Mouse (Mus musculus) ovary, postnatal 36 days (tissue): ENCODE data around the gene Uckl1.

Experiments used
- DNase-seq: peaks from one replicate; pipeline ENCODE4 v3.0.0; 2022; ENCODE audit warnings: low spot score, mixed read lengths

The Uckl1 gene

GRCm38 (mm10) chr2:181584411-181584942 lies at the start of gene Uckl1:
Gene Uckl1 (minus strand): TSS chr2:181584892.
- DNase-seq, result no peak

DNA sequence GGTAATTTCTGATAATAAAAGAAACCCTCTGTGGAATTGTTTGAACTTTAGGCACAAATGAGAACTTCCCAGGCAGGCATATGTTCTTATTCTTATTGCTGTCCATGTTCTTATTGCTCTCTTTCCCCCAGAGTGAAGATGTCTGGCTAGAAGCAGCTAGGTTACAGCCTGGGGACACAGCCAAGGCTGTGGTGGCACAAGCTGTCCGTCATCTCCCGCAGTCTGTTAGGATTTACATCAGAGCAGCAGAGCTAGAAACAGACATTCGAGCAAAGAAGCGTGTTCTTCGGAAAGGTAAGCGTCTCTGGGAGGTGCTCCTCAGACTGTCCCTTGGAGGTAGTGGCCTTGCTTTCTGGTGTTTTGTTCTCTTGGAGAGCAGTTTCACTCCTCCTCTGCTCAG lies 47.9 kb upstream of the Uckl1 start:
- no peak for DNase-seq

DNA sequence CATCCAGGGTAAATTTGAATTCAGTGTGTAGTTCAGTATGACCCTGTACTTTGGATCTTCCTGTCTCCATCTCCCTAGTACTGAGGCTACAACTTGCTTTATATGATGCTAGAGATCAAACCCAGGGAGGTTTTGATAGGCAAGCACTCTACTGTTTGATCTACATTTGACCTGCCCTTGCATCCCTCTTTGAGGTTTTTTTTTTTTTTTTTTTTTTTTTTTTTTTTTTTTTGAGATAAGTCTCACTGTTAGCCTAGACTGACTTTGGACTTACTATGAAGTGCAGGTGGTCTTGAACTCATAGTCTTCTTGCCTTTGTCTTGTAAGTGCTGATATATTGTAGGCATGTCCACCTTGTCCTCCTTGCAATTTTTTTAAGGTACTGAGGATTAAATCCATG lies 43.8 kb upstream of the Uckl1 start:
- no peak for DNase-seq

DNA sequence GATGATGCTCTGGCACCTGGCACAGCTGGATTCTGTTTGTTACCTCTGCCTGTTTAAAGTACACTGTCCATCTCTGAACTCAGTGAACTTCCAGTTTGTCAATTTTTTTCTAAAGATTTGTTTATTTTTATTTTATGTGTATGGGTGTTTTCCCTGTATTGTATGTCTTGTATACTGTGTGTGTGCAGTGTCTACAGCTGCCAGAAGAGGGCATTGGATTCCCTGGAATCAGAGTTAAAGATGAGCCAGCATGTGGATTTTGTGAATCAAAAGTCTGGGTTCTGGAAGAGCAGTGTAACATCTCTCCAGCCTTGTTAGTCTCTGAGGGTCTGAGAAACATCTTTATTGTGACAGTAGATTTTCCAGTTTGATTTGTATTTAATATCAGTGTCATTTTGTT lies 38.7 kb upstream of the Uckl1 start:
- no peak for DNase-seq

DNA sequence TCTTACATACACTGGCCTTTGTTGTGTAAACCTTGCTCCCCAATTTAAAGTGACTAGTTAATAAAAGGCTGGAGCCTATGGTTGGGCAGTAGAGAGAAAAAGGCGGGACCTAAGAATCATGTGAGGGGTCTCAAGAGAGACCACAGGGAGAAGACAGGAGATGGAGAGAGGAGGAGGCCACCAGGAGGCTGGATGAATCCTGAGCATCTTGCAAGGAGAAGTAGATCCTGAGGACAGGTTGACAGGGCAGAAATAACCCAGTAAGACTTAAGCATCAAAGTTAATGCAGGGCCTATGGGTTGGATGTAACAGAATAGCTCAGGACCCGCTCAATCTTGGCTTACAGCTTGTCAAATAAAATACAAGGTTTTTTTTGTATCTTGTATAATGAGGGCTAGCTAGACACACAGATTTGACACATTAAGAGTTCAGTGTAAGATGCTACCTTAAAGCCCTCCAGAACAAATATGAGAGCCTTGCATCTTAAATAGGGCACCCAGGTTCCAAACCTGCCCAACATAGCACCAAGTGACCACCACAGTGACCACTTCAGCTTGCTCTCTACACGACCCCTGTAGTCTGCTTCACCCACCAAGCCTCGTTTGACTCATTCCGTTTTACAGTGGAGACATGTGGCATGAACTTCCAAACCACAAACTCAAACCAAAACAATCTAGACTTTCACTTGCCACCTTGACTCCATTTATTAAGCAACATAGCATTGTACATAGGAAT lies 34.2 kb upstream of the Uckl1 start:
- no peak for DNase-seq

DNA sequence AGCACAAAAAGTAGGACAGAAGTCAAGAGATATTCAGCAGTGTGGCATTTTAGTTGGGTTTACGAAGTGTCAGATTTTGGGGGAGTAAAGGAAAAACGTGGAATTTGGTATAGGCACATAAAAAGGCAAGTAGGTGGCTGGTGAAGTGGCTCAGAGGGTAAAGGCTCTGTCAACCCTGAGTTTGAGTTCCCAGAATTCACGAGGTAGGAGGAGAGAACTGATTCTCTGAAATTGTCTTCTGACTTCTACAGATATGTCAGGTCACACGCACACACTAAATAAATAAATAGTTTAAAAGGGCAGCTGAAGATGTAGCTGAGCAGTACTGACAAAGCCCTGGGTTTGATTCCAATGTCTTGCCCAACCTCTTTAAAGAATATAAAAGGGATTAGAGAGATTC lies 17.7 kb upstream of the Uckl1 start:
- no peak for DNase-seq

GRCm38 (mm10) chr2:181601751-181602145 lies 17.1 kb upstream of the Uckl1 start:
- no peak for DNase-seq

GRCm38 (mm10) chr2:181600828-181601750 lies 16.4 kb upstream of the Uckl1 start:
- DNase-seq, result peak; percentile 94

- no peak for DNase-seq
These were observed 15.6 kb upstream of the Uckl1 start for GRCm38 (mm10) chr2:181600226-181600758.

GRCm38 (mm10) chr2:181598454-181599351 lies 14.0 kb upstream of the Uckl1 start, which contains the start of gene Samd10:
Gene Samd10 (minus strand): TSS chr2:181599212.
- DNase-seq, result peak; percentile 62

- no peak for DNase-seq
These were observed 12.8 kb upstream of the Uckl1 start for GRCm38 (mm10) chr2:181597378-181598061.

GRCm38 (mm10) chr2:181596221-181596960 lies 11.7 kb upstream of the Uckl1 start:
- DNase-seq, result no peak

DNA sequence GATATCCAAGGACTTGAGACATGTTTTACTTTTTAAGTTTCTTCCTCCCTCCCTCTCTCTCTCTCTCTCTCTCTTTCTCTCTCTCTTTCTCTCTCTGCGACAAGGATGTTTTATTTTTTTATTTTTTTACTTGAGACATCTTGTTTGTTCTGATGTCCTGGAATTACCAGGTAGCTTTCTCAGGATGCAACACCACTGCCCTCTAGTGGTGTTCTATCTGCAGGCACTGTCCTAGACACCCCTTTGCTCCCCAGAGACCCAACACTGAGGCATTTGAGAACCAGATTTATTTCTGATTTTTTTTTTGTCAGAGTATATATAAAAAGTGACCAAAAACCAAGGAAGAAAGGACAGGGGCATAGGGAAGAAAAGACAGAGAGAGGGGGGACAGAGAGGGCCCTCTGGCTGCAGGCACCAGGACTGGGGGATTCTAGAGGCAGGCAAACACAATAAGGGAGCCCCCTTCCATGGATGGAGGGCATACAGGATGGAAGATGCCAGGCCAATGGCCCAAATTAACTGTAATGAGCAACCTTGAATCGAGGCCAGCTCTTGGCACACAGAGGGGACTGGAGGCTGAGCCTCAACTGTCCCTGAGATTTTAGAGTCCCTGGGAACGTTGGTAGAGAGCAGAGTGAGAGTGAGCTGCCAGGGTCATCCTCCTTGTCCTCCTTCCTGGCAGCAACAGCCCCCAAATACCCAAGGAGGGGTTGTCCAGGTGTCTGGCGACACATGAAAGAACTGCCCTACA lies 10.4 kb upstream of the Uckl1 start:
- no peak for DNase-seq

DNA sequence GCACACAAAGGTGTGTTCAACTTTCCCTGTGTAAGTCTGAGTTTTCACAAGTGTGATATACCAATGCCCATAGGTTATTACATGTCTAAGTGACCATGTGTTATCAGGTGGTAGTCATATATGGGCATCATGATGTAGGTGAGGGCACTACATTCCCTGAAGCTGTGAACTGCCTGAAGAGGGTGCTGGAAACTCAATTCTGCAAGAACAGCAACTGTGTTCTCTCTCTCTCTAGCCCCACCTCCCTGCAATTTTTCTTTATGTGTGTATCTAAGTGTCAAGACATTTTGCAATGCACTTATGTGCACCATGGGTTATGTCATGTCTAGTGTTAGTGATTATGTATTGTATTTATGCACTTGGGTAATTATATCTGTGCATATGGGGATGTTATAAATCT lies 9.2 kb upstream of the Uckl1 start:
- no peak for DNase-seq

- no peak for DNase-seq
These were observed 8.3 kb upstream of the Uckl1 start for GRCm38 (mm10) chr2:181593042-181593421.

- peak; percentile 72 for DNase-seq
These were observed 7.7 kb upstream of the Uckl1 start, which contains the start of gene Zfp512b for GRCm38 (mm10) chr2:181592231-181593041. Gene Zfp512b (minus strand): TSS chr2:181592803.

DNA sequence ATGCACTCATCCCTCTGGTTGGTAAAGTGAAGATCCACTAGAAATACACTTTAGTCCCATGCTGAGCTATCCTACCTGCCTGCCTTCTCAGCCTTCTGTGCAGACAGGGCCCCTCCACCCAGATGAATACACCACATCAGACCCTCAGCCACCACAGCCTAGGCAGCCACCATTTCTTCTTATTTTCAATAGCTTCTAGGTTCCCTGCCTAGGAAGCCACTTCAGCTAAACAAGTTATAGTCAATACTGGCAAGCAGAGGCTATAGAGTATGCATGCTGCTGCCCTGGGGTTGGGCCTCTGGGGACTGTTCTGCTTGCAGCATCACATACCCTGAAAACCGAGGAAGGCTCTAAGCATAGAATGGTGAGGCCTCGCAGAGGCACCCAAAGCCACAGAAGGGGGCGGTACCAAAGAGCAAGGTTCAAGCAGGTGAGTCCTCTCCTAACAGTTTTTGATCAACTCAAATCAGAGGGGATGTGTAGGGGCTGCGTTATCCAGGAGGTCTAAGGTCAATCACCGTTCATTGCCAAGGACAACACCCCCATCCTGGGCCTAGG lies 6.9 kb upstream of the Uckl1 start, which contains the start of gene Prpf6:
TSS of gene Prpf6 (plus strand) at position 341 of the 558 bp plus-strand sequence.
- no peak for DNase-seq

- DNase-seq, result no peak
These were observed 5.8 kb upstream of the Uckl1 start for GRCm38 (mm10) chr2:181590471-181590870.
